Mouse (Mus musculus): ENCODE data around the gene Ip6k2.
A peak's percentile ranks its signal among the peaks of the same experiment; 100 is the strongest.

The Ip6k2 gene

DNA sequence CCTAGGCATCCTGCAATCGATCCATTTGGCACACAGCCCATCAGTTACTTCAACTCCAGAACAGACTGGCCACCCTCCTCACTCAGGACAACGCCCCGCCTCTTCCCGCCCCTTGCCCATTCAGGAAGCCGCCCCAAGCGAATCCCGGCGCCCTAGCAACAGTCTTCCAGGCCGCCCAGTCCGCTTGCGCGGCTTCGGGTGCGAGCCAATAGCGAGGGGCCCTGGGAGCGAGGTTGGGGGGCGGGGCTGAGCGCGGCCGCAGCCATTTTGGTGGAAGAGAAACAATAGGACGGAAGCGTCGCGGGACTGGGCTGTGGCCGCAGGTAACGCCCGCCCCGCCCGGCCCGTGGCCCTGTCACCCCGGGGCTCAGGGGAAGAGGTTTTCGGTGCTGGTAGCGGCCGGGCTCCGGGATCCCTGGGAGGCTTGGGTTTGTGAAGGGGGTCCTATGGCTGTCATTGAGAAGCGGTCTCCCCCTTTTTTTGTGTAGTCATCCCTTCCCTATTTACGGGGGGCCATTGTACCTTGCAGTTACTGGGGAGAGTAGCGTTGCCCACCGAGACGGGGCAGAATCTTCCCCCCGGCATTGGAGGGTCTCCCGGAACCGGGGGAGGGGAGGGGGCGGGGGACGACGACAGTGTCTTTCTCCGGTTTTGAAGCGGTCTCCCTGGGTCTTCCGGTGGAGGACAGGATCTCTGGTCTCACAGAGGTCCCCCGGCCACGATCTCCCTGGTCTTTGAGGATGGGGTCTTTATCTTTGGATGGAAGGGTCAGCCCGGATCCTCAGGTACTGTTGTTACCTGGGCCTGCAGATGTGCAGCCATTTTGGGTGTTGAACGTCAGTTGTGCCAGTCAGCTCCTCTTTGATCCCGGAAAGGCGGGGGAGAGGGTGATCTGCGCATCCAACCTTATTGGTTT is at the start of gene Ip6k2:
Gene Ip6k2 (plus strand): TSS at position 249 of the 916 bp plus-strand sequence.
- DNase-seq (ENCODE audit: low read depth, low spot score) = peak; percentile 94

- no peak for DNase-seq (ENCODE audit: low read depth, low spot score)
Measured at GRCm38 (mm10) chr9:108734626-108735025, 49.0 kb upstream of the Ip6k2 start.

DNA sequence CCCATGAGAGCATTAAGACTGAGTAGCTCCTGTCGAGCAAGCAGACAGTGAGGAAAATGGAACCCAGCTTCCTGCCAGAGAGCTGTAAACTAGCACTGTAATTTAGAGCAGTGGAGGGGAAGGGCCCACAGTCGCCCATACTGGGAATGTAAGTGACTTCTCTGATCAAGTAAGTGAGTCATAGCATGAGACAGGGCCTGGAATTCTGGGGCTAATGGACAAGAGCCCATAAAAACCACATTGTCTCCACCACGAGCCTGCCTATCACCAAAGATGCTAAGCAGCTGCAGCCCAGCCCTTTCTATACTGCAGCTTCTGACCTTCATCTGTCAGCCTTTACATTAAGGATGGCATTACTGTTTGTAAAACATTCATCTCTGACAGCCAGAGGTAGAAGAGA is 44.4 kb upstream of the Ip6k2 start:
- DNase-seq (ENCODE audit: low read depth, low spot score) = no peak

DNA sequence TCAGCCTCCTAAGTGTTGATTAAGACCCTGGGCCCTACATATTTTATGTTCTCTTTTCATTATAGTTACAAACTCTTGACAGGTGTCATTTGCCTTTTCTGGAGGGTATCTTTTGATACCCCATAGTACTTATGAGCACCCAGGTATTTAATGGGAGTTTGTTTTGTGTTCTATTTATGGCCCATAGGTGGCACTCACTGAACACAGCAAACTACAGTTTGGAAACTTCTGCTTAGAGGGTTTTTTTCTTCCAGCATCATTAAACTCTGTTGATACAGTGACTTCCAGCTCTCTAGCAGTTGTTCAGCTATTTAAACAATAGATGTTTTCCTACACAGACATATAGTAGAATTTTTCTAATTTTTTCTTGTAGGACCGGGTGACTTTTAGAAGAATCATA is 43.5 kb upstream of the Ip6k2 start:
- DNase-seq (ENCODE audit: low read depth, low spot score) = no peak

- no peak for DNase-seq (ENCODE audit: low read depth, low spot score)
Measured at GRCm38 (mm10) chr9:108742048-108742447, 41.5 kb upstream of the Ip6k2 start.

GRCm38 (mm10) chr9:108746876-108747499 is 36.6 kb upstream of the Ip6k2 start:
- DNase-seq (ENCODE audit: low read depth, low spot score) = no peak

- no peak for DNase-seq (ENCODE audit: low read depth, low spot score)
Measured at GRCm38 (mm10) chr9:108747694-108748093, 35.9 kb upstream of the Ip6k2 start.

DNA sequence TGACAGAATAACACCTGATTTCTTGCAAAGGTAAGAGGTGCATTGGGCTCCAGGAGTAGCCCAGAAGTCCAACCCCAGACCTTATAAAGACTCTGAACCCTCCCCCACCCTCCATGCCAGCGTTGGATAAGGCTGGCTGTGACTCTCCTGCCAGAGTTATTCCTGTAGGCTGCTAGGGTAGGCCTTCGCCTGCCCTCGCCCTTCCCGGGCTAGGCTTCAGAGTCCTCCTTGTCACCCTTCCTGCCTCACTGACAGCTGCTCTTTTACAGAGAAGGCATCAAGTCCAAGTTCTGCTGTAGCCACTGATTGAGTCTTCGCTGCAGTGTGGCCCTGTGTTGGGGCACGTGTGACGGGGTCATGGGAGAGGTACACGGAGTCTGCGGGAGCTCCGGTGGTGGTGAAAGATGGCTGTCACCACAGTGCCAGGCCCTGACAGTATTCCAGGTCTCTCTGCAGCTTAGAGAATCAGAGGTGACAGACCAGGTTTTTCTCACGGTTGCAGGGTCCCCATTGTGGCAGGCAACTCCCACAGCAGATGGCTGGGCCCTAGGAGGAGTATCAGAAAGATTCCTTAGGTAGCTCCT is 34.9 kb upstream of the Ip6k2 start:
- DNase-seq (ENCODE audit: low read depth, low spot score) = no peak

DNA sequence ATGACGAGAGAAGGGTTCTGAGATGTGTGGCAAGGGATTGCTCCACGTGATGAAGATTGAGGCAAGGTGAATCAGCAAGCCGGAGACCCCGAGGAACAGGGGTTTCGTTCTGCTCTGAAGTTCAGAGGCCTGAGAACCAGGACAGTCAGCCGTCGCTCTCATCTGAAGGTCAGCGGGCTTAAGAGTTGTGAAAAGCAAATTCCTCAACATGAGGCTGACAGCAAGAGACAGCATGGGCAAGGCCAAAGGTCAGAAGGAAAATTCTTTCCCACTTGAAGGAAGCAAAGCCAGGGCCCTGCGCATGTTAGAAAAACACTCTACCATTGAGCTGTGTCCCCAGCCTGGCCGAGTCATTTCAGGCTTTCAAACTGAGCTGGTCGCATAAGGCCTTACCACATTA is 33.0 kb upstream of the Ip6k2 start:
- no peak for DNase-seq (ENCODE audit: low read depth, low spot score)

GRCm38 (mm10) chr9:108752142-108752920 is 31.3 kb upstream of the Ip6k2 start:
- DNase-seq (ENCODE audit: low read depth, low spot score) = no peak

- peak; percentile 52 for DNase-seq (ENCODE audit: low read depth, low spot score)
Measured at GRCm38 (mm10) chr9:108753326-108753725, 30.3 kb upstream of the Ip6k2 start.

- DNase-seq (ENCODE audit: low read depth, low spot score) = no peak
Measured at GRCm38 (mm10) chr9:108753976-108754375, 29.6 kb upstream of the Ip6k2 start.

- no peak for DNase-seq (ENCODE audit: low read depth, low spot score)
Measured at GRCm38 (mm10) chr9:108754423-108754822, 29.2 kb upstream of the Ip6k2 start.

DNA sequence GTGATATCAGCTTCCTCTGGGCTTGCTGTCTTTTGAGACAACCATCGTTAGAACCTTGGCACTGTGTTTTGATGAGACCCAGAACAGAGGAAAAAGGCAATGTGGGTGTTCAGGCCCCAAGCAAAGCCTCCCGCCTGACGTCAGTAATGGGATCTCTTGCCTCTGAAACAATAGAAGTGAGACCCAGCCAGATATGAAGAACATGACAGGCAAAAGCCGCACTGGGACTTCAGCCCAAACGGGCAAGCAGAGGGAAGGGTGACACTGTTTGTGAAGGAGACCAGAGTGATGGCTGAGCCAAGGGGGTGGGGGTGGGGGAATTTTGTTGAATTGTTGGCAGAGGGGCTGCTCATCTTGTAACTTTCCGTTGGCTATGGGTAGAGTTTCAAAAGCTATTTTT is 26.2 kb upstream of the Ip6k2 start:
- DNase-seq (ENCODE audit: low read depth, low spot score) = no peak

GRCm38 (mm10) chr9:108759121-108759520 is 24.5 kb upstream of the Ip6k2 start:
- DNase-seq (ENCODE audit: low read depth, low spot score) = no peak

- DNase-seq (ENCODE audit: low read depth, low spot score) = peak; percentile 19
Measured at GRCm38 (mm10) chr9:108759805-108760204, 23.8 kb upstream of the Ip6k2 start.

- no peak for DNase-seq (ENCODE audit: low read depth, low spot score)
Measured at GRCm38 (mm10) chr9:108761561-108761960, 22.0 kb upstream of the Ip6k2 start.

DNA sequence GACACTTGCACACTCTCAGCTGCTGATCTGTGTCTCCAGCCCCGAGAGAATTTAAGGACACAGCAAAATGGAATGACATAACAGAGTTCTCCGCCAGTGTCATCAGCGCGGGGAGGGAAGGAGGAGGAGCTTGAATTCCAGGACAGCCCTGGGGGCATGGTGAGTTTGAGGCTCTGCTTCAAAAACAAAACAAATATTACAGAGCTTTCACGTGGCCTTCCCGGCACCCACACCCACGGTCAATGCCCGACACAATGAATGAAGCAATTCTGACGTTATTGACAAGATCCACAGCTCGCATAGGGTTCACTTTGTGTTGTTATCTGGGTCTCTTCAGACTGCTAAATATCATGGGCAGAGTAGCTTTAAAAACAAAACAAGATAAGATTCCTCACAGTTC is 18.6 kb upstream of the Ip6k2 start:
- no peak for DNase-seq (ENCODE audit: low read depth, low spot score)

DNA sequence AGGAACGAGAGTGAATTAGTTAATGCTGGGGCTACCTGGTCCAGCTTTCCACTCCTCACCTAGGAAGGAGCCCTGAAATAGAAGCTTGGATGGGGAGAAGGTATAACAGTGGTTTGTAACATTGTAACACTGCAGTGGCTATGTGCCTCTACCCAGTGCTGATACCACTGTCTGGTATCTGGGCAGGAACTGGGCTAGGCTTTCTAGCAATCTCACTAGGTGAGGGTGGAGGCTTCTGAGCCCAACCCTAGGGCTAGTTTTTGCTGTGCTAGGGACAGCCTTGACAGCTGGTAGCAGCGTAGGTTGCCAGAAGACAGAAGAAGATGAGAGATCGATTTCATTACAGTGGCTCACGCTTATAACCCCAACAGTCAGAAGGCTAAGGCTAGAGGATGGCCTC is 7.0 kb upstream of the Ip6k2 start:
- no peak for DNase-seq (ENCODE audit: low read depth, low spot score)

DNA sequence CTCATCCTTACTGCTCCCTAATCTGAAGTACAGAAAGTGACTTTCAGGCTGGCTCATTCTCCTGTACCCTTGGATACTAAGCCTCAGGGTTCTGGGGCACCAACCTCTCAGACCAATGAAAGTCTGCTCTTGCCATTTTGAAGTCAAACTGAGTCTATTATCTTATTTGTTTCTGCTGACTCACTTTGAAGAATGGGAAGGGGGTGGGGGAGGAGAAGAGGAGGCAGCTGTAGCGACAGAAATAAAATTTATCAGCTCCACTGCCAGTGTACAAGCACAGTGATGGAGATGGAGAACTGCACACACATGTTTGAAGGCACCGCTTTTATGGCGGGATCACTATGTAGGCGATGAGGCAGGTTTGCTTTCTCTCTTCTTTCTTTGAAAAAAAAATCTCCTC is 6.3 kb upstream of the Ip6k2 start:
- no peak for DNase-seq (ENCODE audit: low read depth, low spot score)

GRCm38 (mm10) chr9:108780959-108781358 is 2.6 kb upstream of the Ip6k2 start:
- no peak for DNase-seq (ENCODE audit: low read depth, low spot score)

- DNase-seq (ENCODE audit: low read depth, low spot score) = no peak
Measured at GRCm38 (mm10) chr9:108781891-108782290, 1.7 kb upstream of the Ip6k2 start.
